Mouse (Mus musculus): ENCODE measurements around the gene Scn2b.

DNA sequence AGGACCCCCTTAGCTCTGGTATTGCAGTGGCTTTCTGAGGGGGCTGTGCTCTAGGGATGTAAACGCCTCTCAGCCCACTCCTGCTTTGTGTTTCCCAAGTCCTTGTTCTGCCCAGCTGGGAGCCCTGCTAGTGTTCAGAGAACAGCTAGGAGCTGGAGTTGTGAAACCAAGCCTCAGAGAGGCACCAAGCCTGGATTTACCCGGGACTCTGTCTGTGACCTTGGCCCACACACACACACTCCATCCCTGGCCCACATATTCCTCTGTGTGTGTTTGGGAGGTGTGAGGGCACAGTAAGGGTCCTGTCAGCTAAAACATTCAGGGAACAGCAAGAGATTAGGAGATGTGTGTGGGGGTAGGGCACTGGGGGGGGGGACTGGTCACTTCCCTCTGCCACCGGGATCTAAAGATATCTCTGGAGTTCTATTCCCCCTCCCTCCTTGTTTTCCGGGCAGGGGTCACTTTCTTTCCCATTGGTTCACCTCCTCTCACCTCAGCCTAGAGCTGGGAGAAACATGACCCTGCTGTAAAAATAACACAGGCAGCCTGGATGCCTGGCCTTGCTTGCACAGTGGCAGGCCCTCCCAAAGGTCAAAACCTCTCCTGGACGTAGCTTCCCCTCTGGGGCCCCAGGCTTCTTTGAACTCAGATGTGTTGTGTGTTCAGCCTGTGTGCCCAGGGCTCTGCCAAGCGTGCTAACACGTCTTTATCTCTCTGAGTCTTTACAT is 19.0 kb downstream of the Scn2b start:
- TF ChIP-seq CTCF (IDR thresholded peaks at IDR 0.05; ENCODE audit: borderline replicate concordance, insufficient read depth, low read length) (no peak), POLR2A (IDR thresholded peaks at IDR 0.05; ENCODE audit: low read depth, low read length) (no peak)
